Mouse (Mus musculus): ENCODE data around the gene Pacs1.

DNA sequence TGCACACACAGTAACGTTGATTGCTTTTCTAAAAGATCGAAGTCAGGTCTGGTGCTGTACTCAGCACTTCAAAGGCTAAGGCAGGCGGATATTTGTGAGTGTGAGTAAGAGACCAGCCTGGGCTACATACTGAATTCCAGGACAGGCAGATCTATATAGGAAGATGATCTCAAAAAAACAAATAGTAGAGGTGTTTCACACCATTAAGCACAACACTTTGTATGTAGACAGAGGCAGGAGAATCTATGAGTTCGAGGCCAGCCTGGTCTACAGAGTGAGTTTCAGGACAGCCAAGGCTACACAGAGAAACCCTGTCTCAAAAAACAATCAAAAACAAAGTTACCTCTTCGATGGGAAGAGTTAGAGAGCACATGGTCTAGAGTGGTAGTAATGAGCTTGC lies 2.8 kb upstream of the Pacs1 start:
- TF ChIP-seq CTCF (IDR thresholded peaks at IDR 0.05): no peak
- TF ChIP-seq EP300 (IDR thresholded peaks at IDR 0.05): no peak

All from lung, postnatal 0 days (tissue).